Comparison of ENCODE assay signal across 7 mouse cellular contexts in the genomic region with DNA sequence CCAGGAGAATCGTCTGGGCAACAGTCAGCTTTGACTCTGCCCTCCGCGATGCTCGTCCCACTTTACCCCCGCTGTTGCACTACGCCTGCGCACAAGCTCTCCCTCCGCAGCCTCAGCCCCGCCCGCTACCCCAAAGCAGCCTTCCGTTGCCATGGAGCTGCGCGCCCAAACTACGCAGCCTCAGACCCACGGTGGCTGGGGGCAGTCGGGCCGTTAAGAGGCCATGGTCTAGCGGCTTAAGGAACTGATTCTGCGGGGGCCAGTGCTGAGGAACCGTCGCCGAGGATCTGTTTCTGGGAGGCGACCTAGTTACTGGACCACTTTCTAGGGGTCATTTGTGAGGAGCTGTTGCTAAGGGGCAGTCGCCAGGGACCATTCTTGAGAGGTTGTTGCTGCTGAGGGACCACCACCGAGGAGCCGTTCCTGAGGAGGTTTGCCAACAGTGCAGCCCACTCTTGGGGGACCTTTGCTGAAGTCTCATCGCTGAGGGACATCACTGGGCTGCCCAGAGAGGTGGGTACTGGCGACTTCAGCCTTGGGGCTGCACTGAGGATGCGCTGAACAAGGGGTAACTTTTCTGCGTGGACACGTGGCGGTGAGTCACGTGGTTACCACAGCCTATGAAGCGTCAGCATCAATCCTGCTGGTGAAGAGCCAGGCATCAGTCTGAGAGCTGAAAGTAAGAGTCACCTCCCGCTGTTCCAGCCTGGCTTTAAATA. TPM values are rescaled to one million over a fixed set of nuclear protein-coding genes. Genes with fewer than 3 reads are reported as not detected.
DNase-seq lines count a peak whose midpoint lies in the region; ATAC-seq and TF ChIP-seq lines count a peak whose summit lies in the region.

Gene Cfap74 (plus strand): TSS at position 133 of the 719 bp plus-strand sequence.

- peak; percentile 87 for DNase-seq in adrenal gland, postnatal 14 days
- DNase-seq in embryo, embryonic 9.5 days (ENCODE audit: extremely low spot score): peak; percentile 93
- peak; percentile 88 to 94 for DNase-seq in left cerebral cortex, postnatal 25 days (ENCODE audit: low spot score in 2 of 2)
- peak; percentile 98 for DNase-seq in midbrain, embryonic 11.5 days (ENCODE audit: low spot score, missing footprints)

- H3K9me3 ChIP-seq in intestine, embryonic 16.5 days (ENCODE audit: control insufficient read depth, low read length): no peaks in the 10 kb centered on the region
- H3K9me3 ChIP-seq in midbrain, embryonic 11.5 days (ENCODE audit: control insufficient read depth, low read length): no peaks in the 10 kb centered on the region

- intact Hi-C loops in left cerebral cortex, postnatal 25 days (cut with DNase I): loop anchor here (2.0 kb wide), 1 partner anchor 40 kb away; no protein-coding TSS in a partner anchor

- H3K9ac ChIP-seq in intestine, embryonic 16.5 days (ENCODE audit: low read depth, low read length): peak within 1 kb of the TSS; percentile 55
- peak within 1 kb of the TSS; percentile 66 for H3K9ac ChIP-seq in midbrain, embryonic 11.5 days (ENCODE audit: low read length)

- ATAC-seq in granulocyte monocyte progenitor cell, adult 5-6 weeks (replicated peaks; ENCODE audit: poor library complexity, severe bottlenecking): peak; percentile 93
- ATAC-seq in intestine, embryonic 16.5 days: peak; percentile 95
- ATAC-seq in midbrain, embryonic 11.5 days (ENCODE audit: low FRiP score): peak; percentile 98

- 2% methylated on average over 35 of the region's 35 CpGs for WGBS in intestine, embryonic 16.5 days
- 0% methylated on average over 35 of the region's 35 CpGs for WGBS in midbrain, embryonic 11.5 days
- 4% methylated on average over 35 of the region's 35 CpGs for WGBS in small intestine, adult 2 months

- no peak within 1 kb of the TSS for H3K27ac ChIP-seq in intestine, embryonic 16.5 days (ENCODE audit: low read length)
- H3K27ac ChIP-seq in midbrain, embryonic 11.5 days (ENCODE audit: low read depth, low read length): no peak within 1 kb of the TSS
- H3K27ac ChIP-seq in small intestine, adult 2 months (ENCODE audit: insufficient read depth, low read depth, low read length): no peak within 1 kb of the TSS

- no peaks in the 10 kb centered on the region for H3K36me3 ChIP-seq in intestine, embryonic 16.5 days (ENCODE audit: control insufficient read depth, insufficient read depth, low read length)
- no peaks in the 10 kb centered on the region for H3K36me3 ChIP-seq in midbrain, embryonic 11.5 days (ENCODE audit: control insufficient read depth, insufficient read depth, low read length)
- H3K36me3 ChIP-seq in small intestine, adult 2 months (ENCODE audit: control insufficient read depth, insufficient read depth, low read length): no peaks in the 10 kb centered on the region

- peaks cover 5% of the 10 kb centered on the region; the same call in 1 of the 2 replicates for H3K4me1 ChIP-seq in intestine, embryonic 16.5 days (ENCODE audit: control insufficient read depth, insufficient read depth, low read length)
- peaks cover 4% of the 10 kb centered on the region for H3K4me1 ChIP-seq in midbrain, embryonic 11.5 days (ENCODE audit: control insufficient read depth, insufficient read depth, low read length)
- H3K4me1 ChIP-seq in small intestine, adult 2 months (ENCODE audit: control insufficient read depth, insufficient read depth, insufficient read length, low read length): peaks cover 6% of the 10 kb centered on the region

- no peaks in the 10 kb centered on the region for H3K27me3 ChIP-seq in intestine, embryonic 16.5 days (replicated peaks; ENCODE audit: control insufficient read depth, insufficient read depth, low read length)
- H3K27me3 ChIP-seq in midbrain, embryonic 11.5 days (ENCODE audit: control insufficient read depth, insufficient read depth, low read length): no peaks in the 10 kb centered on the region
- H3K27me3 ChIP-seq in small intestine, adult 2 months (ENCODE audit: control insufficient read depth, insufficient read depth, low read length): no peaks in the 10 kb centered on the region

- peak within 1 kb of the TSS; percentile 56 for H3K4me3 ChIP-seq in intestine, embryonic 16.5 days (ENCODE audit: low read length)
- H3K4me3 ChIP-seq in midbrain, embryonic 11.5 days (ENCODE audit: low read depth, low read length): peak within 1 kb of the TSS; percentile 56
- H3K4me3 ChIP-seq in small intestine, adult 2 months (ENCODE audit: low read depth, low read length): peak within 1 kb of the TSS; percentile 54

- TF ChIP-seq CTCF in small intestine, adult 2 months (IDR thresholded peaks at IDR 0.05; ENCODE audit: extremely low read depth, insufficient read length, insufficient replicate concordance, low read depth, low read length): no peak

- H3K4me2 ChIP-seq in intestine, embryonic 16.5 days (ENCODE audit: low read depth, low read length): peak within 1 kb of the TSS; percentile 78
- peak within 1 kb of the TSS; percentile 86 for H3K4me2 ChIP-seq in midbrain, embryonic 11.5 days

- TF ChIP-seq POLR2A in small intestine, adult 2 months (IDR thresholded peaks at IDR 0.05; ENCODE audit: low read depth, low read length): no peak

RNA-seq across cellular contexts. Expression of gene Cfap74, which starts in this region (rescaled TPM):
- 0.48 and 1.1 TPM in 2 replicates for total RNA-seq in adrenal gland, postnatal 14 days (2021)
- 0.92 TPM in 1 of 2 replicates, not detected in the other for total RNA-seq in granulocyte monocyte progenitor cell, adult 5-6 weeks (2014; fragmentation: Nextera tagmentation)
- total RNA-seq in granulocyte monocyte progenitor cell, adult 5-6 weeks (2017): 0.13 TPM in 1 of 2 replicates, not detected in the other
- 1.4 and 1.5 TPM in 2 replicates for polyA plus RNA-seq in intestine, embryonic 16.5 days (2015; fragmentation: Nextera tagmentation; extraction: Ambion mirVana)
- total RNA-seq in left cerebral cortex, postnatal 25 days (2021): 10 to 100 TPM; 12.7 to 13.7 TPM
- 6.3 and 6.5 TPM in 2 replicates for polyA plus RNA-seq in midbrain, embryonic 11.5 days (2014; fragmentation: Nextera tagmentation; extraction: Ambion mirVana)
- polyA plus RNA-seq in small intestine, adult 2 months (2012; rRNA removed): 0.11 and 1.4 TPM in 2 replicates

Comparison
In these comparisons a context has a peak if more than half of its experiments do, and no peak if none do; other contexts are left out.
1. Peak in ATAC-seq in granulocyte monocyte progenitor cell, adult 5-6 weeks; RNA of the gene not detected or under 1 TPM.